Mouse (Mus musculus): Measurements from ENCODE around the gene Figla. TPM values are rescaled to one million over a fixed set of nuclear protein-coding genes. Genes with fewer than 3 reads are reported as not detected.
"Not testable (repeated sequence)": the region's sequence is repeated elsewhere in the genome, so short reads cannot be mapped to it uniquely, and the experiment has no call there.

The Figla gene
- polyA plus RNA-seq, 1 experiment from 2014 or later, result not detected

GRCm38 (mm10) chr6:85978736-85979135, 37.2 kb upstream of the Figla start:
- WGBS, result 71% methylated on average over 4 of the region's 4 CpGs
- H3K4me3 ChIP-seq (ENCODE audit: low read depth, low read length); H3K36me3 ChIP-seq (replicated peaks; ENCODE audit: control insufficient read depth, insufficient read depth, low read depth, low read length); H3K4me2 ChIP-seq (ENCODE audit: low read depth, low read length); H3K9ac ChIP-seq (replicated peaks; ENCODE audit: low read length); H3K4me1 ChIP-seq (ENCODE audit: control insufficient read depth, insufficient read depth, low read length); H3K27me3 ChIP-seq (ENCODE audit: control insufficient read depth, insufficient read depth, low read length); H3K9me3 ChIP-seq (replicated peaks; ENCODE audit: control insufficient read depth, low read length); H3K27ac ChIP-seq (replicated peaks; ENCODE audit: low read depth, low read length); ATAC-seq (replicated peaks; ENCODE audit: insufficient number of reproducible peaks, low FRiP score, low TSS enrichment, low read depth); DNase-seq (ENCODE audit: low spot score): not testable (repeated sequence)

- Histone ChIP-seq H3K4me3 (ENCODE audit: low read depth, low read length) (no peak overlapping the region), H3K9ac (replicated peaks; ENCODE audit: low read length) (no peak overlapping the region), H3K27me3 (ENCODE audit: control insufficient read depth, insufficient read depth, low read length) (no peaks in the 10 kb centered on the region), H3K27ac (replicated peaks; ENCODE audit: low read depth, low read length) (no peak overlapping the region), H3K36me3 (replicated peaks; ENCODE audit: control insufficient read depth, insufficient read depth, low read depth, low read length) (no peaks in the 10 kb centered on the region), H3K4me2 (ENCODE audit: low read depth, low read length) (no peak overlapping the region), H3K9me3 (replicated peaks; ENCODE audit: control insufficient read depth, low read length) (no peaks in the 10 kb centered on the region), H3K4me1 (ENCODE audit: control insufficient read depth, insufficient read depth, low read length) (no peaks in the 10 kb centered on the region)
- WGBS, result 74% methylated on average over 8 of the region's 8 CpGs
- ATAC-seq (replicated peaks; ENCODE audit: insufficient number of reproducible peaks, low FRiP score, low TSS enrichment, low read depth), result no peak
- DNase-seq (ENCODE audit: low spot score), result no peak
These were observed 31.6 kb upstream of the Figla start for GRCm38 (mm10) chr6:85984351-85984750.

- H3K27me3 ChIP-seq (ENCODE audit: control insufficient read depth, insufficient read depth, low read length); H3K4me2 ChIP-seq (ENCODE audit: low read depth, low read length); ATAC-seq (replicated peaks; ENCODE audit: insufficient number of reproducible peaks, low FRiP score, low TSS enrichment, low read depth); DNase-seq (ENCODE audit: low spot score); H3K4me3 ChIP-seq (ENCODE audit: low read depth, low read length); H3K9ac ChIP-seq (replicated peaks; ENCODE audit: low read length); H3K9me3 ChIP-seq (replicated peaks; ENCODE audit: control insufficient read depth, low read length); H3K36me3 ChIP-seq (replicated peaks; ENCODE audit: control insufficient read depth, insufficient read depth, low read depth, low read length); H3K4me1 ChIP-seq (ENCODE audit: control insufficient read depth, insufficient read depth, low read length); H3K27ac ChIP-seq (replicated peaks; ENCODE audit: low read depth, low read length): not testable (repeated sequence)
- 80% methylated on average over 5 of the region's 5 CpGs for WGBS
These were observed 26.4 kb upstream of the Figla start for GRCm38 (mm10) chr6:85989570-85989969.

GRCm38 (mm10) chr6:85990774-85991173, 25.2 kb upstream of the Figla start:
- H3K4me1 ChIP-seq (ENCODE audit: control insufficient read depth, insufficient read depth, low read length); DNase-seq (ENCODE audit: low spot score); ATAC-seq (replicated peaks; ENCODE audit: insufficient number of reproducible peaks, low FRiP score, low TSS enrichment, low read depth); H3K36me3 ChIP-seq (replicated peaks; ENCODE audit: control insufficient read depth, insufficient read depth, low read depth, low read length); H3K4me2 ChIP-seq (ENCODE audit: low read depth, low read length); H3K27me3 ChIP-seq (ENCODE audit: control insufficient read depth, insufficient read depth, low read length); H3K9ac ChIP-seq (replicated peaks; ENCODE audit: low read length); H3K27ac ChIP-seq (replicated peaks; ENCODE audit: low read depth, low read length); H3K4me3 ChIP-seq (ENCODE audit: low read depth, low read length); H3K9me3 ChIP-seq (replicated peaks; ENCODE audit: control insufficient read depth, low read length): not testable (repeated sequence)
- 96% methylated on average over 5 of the region's 5 CpGs for WGBS

GRCm38 (mm10) chr6:86003405-86003925, 12.5 kb upstream of the Figla start:
- H3K27me3 ChIP-seq (ENCODE audit: control insufficient read depth, insufficient read depth, low read length), result no peaks in the 10 kb centered on the region
- H3K27ac ChIP-seq (replicated peaks; ENCODE audit: low read depth, low read length), result no peak overlapping the region
- H3K4me1 ChIP-seq (ENCODE audit: control insufficient read depth, insufficient read depth, low read length), result no peaks in the 10 kb centered on the region
- H3K4me3 ChIP-seq (ENCODE audit: low read depth, low read length), result no peak overlapping the region
- DNase-seq (ENCODE audit: low spot score) (no peak), ATAC-seq (replicated peaks; ENCODE audit: insufficient number of reproducible peaks, low FRiP score, low TSS enrichment, low read depth) (no peak)
- no peak overlapping the region for H3K4me2 ChIP-seq (ENCODE audit: low read depth, low read length)
- no peaks in the 10 kb centered on the region for H3K36me3 ChIP-seq (replicated peaks; ENCODE audit: control insufficient read depth, insufficient read depth, low read depth, low read length)
- no peak overlapping the region for H3K9ac ChIP-seq (replicated peaks; ENCODE audit: low read length)
- WGBS, result 76% methylated on average over 18 of the region's 18 CpGs
- no peaks in the 10 kb centered on the region for H3K9me3 ChIP-seq (replicated peaks; ENCODE audit: control insufficient read depth, low read length)

- Histone ChIP-seq H3K9me3 (replicated peaks; ENCODE audit: control insufficient read depth, low read length) (no peaks in the 10 kb centered on the region), H3K27me3 (ENCODE audit: control insufficient read depth, insufficient read depth, low read length) (no peaks in the 10 kb centered on the region), H3K27ac (replicated peaks; ENCODE audit: low read depth, low read length) (no peak overlapping the region), H3K36me3 (replicated peaks; ENCODE audit: control insufficient read depth, insufficient read depth, low read depth, low read length) (no peaks in the 10 kb centered on the region), H3K4me3 (ENCODE audit: low read depth, low read length) (no peak overlapping the region), H3K4me2 (ENCODE audit: low read depth, low read length) (peak overlapping the region; percentile 11; the same call in 1 of the 2 replicates), H3K9ac (replicated peaks; ENCODE audit: low read length) (no peak overlapping the region), H3K4me1 (ENCODE audit: control insufficient read depth, insufficient read depth, low read length) (no peaks in the 10 kb centered on the region)
- DNase-seq (ENCODE audit: low spot score), result peak; percentile 92
- ATAC-seq (replicated peaks; ENCODE audit: insufficient number of reproducible peaks, low FRiP score, low TSS enrichment, low read depth), result peak; percentile 79
- 11% methylated on average over 18 of the region's 18 CpGs for WGBS
These were observed 11.5 kb upstream of the Figla start for GRCm38 (mm10) chr6:86004271-86005148.

GRCm38 (mm10) chr6:86009980-86010379, 6.0 kb upstream of the Figla start:
- H3K4me2 ChIP-seq (ENCODE audit: low read depth, low read length), result no peak overlapping the region
- no peaks in the 10 kb centered on the region for H3K9me3 ChIP-seq (replicated peaks; ENCODE audit: control insufficient read depth, low read length)
- H3K4me3 ChIP-seq (ENCODE audit: low read depth, low read length), result no peak overlapping the region
- no peak overlapping the region for H3K9ac ChIP-seq (replicated peaks; ENCODE audit: low read length)
- no peaks in the 10 kb centered on the region for H3K4me1 ChIP-seq (ENCODE audit: control insufficient read depth, insufficient read depth, low read length)
- ATAC-seq (replicated peaks; ENCODE audit: insufficient number of reproducible peaks, low FRiP score, low TSS enrichment, low read depth) (no peak), DNase-seq (ENCODE audit: low spot score) (peak; percentile 70)
- H3K27ac ChIP-seq (replicated peaks; ENCODE audit: low read depth, low read length), result no peak overlapping the region
- no peaks in the 10 kb centered on the region for H3K27me3 ChIP-seq (ENCODE audit: control insufficient read depth, insufficient read depth, low read length)
- no peaks in the 10 kb centered on the region for H3K36me3 ChIP-seq (replicated peaks; ENCODE audit: control insufficient read depth, insufficient read depth, low read depth, low read length)
- 41% methylated on average over 4 of the region's 4 CpGs for WGBS

- WGBS, result 66% methylated on average over 5 of the region's 5 CpGs
- H3K4me3 ChIP-seq (ENCODE audit: low read depth, low read length); H3K9ac ChIP-seq (replicated peaks; ENCODE audit: low read length); H3K4me1 ChIP-seq (ENCODE audit: control insufficient read depth, insufficient read depth, low read length); ATAC-seq (replicated peaks; ENCODE audit: insufficient number of reproducible peaks, low FRiP score, low TSS enrichment, low read depth); H3K27ac ChIP-seq (replicated peaks; ENCODE audit: low read depth, low read length); H3K27me3 ChIP-seq (ENCODE audit: control insufficient read depth, insufficient read depth, low read length); H3K9me3 ChIP-seq (replicated peaks; ENCODE audit: control insufficient read depth, low read length); H3K4me2 ChIP-seq (ENCODE audit: low read depth, low read length); DNase-seq (ENCODE audit: low spot score); H3K36me3 ChIP-seq (replicated peaks; ENCODE audit: control insufficient read depth, insufficient read depth, low read depth, low read length): not testable (repeated sequence)
These were observed 1.2 kb upstream of the Figla start for GRCm38 (mm10) chr6:86014812-86015211.

Data from embryonic facial prominence, embryonic 11.5 days (tissue).